Mouse (Mus musculus) MN1 (cell line): ENCODE measurements at regions not wholly inside any gene's neighbourhood (a gene's known extent, or its start where the extent isn't known, plus 50 kb on each side); places are given as distances from the start of the nearest gene placed in this dataset.

ENCODE experiments used
- DNase-seq: peaks from one replicate; pipeline ENCODE4 v3.0.0-alpha.2; 2016; ENCODE audit warnings: low spot score

DNA sequence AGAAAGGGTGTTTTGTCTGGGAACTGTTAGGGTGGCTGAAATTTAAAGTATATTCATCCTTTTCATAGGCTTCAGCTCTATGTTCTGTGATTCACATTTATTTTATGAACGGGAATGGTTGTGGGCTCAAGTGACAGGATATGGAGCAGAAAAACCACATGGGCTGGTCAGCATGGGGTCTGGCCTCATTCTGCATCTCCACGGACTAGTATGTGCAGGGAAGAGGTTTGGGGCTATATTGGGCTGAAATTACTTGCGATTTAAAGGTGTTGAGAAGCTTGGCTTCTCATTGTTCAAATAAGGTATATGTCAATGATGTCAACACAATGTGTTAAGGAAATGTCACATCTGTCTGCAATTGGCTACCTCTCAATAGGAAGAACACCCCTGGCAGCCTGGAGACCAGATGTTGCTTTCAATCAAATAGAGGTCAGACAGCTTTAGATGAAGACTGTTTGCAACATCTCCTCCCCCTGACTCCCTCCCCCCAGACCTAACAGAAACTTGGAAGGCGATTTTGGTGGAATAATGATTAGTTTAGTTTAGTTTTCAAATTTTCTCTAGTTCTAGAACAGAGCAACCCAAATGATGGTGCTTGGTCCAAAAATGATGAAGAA is 777.0 kb downstream of the Slc4a3 start:
- DNase-seq: no peak

DNA sequence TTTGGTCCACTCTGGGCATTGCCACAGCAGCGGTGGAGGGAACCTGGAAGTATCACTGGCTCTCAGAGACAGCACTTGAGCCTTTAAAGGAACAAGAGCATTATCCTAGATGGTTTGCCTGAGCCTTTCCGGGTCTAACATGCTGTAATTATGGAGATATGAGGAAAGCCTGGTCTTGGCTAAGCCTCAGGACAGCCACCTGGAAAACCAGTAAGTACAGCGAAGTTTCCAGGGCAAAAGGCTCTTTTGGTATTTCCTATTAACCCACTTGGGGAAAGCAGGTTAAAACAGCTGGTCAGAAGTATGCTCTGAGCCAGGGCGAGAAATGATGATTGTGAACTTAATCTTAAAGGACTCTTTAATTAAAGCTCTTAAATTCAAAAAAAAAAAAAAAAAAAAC is 777.5 kb downstream of the Slc4a3 start:
- DNase-seq: no peak

DNA sequence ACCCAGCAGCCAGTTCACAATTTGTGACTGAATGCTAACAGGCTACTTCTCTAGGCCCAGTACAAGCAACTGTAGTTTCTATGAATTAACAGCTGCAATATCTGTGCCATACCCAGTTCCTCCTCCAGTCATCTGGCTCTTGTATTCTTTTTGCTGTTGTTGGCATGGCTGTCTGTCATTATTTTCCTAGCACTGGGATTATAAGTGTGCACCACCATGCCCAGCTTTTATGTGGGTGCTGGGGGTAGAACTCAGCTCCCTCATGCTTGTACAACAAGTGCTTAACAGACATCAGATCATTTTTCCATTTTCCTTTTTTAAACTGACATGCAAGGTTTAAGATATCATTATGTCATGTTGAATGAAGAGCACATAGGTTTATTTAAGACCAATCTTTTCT is 789.9 kb downstream of the Slc4a3 start:
- DNase-seq: no peak

DNA sequence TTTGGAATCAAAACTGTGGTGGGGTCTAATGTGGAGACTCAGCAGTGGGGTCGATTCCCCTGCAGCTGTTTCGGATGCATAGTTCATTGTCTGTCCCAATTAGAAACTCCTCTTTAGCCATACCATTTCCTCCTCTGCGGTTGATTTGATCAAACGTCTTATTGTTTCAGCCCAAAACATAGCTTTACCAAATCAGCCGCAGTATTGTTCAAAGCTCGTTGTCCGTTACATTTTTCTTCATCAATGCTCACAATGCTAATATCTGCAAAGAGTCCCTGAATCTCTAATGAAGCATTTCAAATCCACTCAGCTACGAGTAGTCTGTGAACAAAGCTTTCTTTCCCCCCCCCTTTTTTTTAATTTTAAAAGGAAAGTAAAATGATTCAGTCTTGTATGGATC is 816.0 kb downstream of the Slc4a3 start:
- no peak for DNase-seq

DNA sequence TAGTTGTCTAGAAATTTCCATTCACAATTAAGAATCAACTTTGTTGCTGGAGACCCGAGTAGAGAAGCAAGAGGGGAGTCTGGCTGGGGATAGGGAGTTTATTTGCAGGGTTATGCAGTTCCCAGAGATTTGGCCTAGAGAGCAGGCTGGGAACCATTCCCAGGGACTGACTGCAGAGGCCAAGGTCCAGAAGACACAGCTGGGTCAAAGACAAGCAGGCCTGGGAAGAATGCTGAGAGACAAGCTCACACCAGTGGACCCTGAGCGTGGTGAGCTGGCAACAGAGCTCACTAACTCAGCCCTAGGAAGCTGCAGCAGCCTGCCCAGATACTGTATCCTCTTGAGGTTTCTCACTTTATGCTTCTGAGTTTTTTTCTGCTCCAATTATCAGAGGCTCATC is 827.9 kb downstream of the Slc4a3 start:
- no peak for DNase-seq

DNA sequence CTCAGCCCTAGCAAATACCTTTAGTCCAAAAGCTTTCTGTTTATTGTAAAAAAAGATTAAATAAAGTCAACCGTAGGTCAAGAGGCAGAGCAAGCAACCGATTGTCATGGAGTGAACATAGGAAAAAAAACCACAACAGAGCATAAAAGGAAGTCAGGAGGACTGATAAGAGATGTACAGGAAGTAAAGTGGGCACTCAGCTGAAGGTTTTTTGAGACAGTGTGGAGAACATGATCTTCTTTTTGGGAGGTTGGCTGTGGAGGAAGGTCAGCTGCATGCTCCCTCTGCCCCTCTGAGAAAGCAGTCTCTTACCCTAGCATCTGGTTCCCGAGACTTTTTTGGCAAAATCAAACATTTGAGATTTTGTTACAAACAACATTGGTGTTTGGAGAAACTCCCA is 832.1 kb downstream of the Slc4a3 start:
- DNase-seq: no peak

DNA sequence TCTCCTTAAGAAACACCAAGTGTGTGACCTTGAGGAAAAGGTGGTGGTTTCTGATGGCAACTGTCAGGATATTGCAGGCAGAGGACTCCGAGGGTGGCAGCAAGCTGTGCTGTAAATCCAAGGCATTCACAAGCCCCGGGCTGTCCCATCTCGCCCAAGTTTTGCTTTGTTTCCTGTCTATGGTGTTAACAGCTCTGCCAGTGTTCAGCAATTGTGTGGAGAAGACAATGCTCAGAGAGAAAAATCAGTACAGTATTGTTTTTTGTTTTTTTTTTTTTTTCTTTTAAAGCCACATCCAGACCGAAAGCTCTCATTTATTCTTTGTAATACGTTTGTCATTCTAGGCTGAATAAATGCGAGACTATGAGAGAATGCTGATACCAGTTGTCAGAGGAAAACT is 846.5 kb downstream of the Slc4a3 start:
- DNase-seq: no peak

DNA sequence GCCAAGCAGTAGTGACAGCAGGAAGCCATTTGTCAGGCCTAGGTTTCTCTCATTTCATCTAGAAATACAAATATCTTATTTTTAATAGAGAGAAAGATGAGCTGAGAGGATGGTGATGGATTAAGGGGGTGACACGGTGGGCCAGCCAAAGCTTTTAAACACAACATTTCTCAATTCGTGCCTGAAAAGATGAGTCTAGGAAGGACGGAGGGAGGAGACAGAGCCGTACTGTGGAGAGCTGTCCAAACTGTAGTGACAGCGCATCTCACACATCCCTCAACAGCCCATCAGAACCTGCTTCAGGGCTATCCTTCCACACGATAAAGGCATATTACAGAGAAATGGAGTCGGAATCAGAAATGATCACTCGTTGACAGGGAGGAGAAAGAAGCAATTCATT is 848.0 kb downstream of the Slc4a3 start:
- no peak for DNase-seq

DNA sequence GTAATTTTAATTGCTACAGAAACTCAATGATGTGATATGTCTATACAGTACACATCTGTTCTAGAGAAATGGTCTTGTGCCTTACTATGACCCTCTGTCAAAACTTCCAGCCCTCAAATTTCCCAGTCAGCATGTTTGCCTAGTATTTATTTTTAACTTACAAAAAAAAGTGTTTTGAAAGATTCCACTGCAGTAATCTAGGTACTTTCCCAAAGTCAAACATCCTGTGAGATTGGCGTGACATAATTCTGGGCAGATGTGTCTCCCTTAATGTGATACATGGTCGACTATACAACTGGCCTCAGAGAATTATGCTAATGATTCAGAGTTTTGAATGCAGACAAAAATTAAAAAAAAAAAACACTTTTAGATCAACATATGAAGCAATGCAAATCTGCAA is 856.8 kb downstream of the Slc4a3 start:
- DNase-seq: no peak

DNA sequence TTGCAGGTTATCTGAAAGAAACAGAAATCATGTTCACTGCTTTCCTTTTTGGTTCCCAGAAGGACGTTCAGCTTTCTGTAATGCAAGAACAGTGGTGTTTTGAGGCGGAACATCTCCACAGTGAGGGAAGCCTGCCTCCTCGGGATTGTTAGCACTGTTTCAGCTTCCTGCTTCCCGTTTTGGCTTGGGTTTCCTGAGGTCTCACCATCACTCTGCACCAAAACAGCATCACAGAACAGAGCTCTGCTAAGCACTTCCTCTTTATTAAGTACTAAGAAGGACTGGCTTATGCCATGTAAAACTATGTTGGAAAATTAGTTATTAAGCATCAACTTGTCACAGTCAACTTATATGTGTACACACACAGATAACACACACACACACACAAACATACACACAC is 857.9 kb downstream of the Slc4a3 start:
- DNase-seq: no peak

DNA sequence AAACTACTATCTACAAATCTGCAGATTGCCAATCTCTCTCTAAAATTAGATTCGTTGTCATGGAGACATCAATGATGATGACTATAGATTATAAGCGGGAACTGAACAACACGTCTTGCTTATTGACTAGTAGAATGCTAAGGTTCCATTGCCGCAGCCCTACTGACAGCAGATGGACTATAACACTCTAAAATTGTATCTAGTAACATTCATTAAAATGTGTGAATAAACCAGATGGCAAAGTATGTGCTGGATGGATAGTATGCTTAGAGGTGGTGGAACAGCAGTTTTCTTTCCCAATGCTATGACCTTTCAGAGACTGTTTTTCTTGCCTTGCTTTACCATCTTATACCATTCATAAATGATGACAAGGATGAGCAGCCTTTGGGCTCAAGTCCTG is 864.7 kb downstream of the Slc4a3 start:
- DNase-seq: no peak

DNA sequence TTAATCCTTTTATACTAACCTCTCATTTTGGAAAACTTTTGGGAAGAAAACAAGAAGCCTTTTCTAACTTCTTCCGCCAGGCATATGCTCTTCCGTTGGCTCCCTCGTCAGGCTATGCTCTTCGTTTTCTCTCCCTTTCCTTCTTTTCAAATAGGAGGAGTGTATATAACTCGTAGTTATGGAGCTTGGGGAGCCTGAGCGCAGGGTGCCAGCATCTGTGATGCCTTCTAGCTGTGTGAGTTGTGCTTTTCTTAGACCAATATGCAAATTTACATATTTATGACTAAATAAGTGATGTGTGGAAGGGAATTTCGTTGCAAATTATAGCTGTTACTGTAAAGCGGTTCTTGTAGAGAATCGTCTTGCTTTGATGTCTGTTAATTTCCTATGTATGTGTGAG is 874.5 kb downstream of the Slc4a3 start:
- no peak for DNase-seq

DNA sequence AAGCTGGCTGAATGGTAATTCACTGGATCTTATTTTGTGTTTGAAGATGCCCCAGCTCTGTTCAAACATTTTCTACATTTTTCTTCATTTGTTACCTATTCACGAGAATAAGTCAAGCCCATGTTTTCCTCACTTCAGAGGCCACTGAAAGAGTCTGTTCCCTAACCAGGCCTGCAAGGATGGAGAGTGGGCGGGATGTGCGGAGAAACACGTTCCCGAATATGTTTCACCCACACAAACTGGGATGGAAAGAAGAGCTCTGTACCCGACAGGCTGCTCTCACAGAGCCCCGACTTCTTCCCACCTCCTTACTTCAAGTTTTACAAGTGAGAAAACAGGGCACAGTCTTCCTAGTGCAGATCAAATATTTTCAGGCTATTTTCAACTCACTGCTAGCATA is 881.4 kb downstream of the Slc4a3 start:
- DNase-seq: no peak

DNA sequence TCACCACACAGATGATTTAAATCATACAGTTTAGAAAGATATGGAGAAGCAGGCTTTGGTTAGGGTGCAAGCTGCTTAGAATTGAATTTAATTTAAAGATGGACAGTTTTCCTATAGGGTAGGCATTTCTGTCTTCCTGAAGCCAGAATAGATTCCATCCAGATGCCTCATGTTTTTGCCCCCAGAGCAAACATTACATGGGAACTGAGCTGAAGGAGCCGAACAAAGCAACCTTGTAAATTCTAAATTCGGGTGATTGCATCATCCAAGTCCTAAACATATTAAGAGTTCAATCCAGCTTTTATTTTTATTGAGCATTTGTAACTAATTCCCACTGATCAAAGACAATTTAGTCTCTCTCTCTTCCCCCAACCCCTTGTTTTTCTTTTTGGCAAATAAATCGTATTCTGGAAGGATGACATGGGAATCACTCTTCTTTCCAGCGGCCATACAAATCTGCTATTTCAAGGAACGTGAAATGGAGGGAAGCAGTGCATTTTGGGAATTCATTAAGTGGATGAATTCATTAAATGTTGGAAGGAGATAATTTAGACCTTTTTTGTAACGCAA is 884.1 kb downstream of the Slc4a3 start:
- DNase-seq: no peak

DNA sequence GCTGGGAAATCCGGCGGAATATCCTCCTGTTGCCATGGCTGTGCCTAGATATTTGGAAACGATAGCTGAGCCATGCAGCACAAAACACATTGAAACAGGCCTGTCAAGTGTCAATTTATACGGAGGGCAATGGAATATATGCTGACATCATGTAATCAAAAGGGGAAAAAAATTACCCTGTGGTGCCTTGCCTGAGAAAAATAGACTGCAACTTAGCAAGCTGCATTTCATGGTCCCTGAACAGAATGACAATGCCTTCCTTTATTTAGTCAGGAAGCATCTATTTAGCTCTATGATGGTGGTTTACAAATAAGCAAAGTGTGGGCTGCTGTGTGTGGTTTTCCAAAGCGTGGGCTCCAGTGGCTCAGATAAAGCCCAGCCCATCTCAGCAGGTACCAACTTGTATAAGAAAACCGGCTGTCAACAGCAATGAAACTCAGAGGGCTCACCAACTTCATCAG is 887.4 kb downstream of the Slc4a3 start:
- DNase-seq: no peak

DNA sequence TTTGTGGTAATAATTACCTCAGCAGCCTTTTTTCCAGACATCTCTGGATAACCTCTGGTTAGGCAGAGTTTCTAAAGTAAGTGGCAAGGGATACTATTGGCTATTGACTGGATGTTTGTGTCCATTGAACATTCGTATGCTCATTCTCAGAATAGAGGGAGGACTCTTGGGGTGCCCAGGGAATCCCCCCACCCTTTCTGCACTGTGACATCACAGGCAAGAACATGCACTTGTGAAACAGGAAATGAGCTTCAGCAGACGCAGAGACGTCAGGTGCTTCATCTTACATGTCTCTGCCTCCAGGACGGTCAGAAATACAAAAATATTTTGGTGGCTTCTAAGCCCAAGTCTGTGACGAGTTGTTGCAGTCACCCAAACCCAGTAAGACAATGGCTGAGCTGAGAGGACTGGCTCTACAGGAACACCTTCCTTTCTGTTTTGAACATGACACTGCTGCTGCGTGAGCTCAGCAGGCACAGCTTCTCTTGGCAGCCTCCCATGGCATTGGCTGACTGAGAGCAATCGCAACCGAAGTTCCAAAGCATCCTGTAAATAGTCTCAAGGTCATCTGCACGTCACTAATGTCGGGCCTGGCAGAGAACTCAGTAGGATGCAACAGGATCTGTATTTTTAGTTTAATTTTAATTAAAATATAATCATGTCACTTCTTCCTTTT is 904.6 kb downstream of the Slc4a3 start:
- no peak for DNase-seq

DNA sequence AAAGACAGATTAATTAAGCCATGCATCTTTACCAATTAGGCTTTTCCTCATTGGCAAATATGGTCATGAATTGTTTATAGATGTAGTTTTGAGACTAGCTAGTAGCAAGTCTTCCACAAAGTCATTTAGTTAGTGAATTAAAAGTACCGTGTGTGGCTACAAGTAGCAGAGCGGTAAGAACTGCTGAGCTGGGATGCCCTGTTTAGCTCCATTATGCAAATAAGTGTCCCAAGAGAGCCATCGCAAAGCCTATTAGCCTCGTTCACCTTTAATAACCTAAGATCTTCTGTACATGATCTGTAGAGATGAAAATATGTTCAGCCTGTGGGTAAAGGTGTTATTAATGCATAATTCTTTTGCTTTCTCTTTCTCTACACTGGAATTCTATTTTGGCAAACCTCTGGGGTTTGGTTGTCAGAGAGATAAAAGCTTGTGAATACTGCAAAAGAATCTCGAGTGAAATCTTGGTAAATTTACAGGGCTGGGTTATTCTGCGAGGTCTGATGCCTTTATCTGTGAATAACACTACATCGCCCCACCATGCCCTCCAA is 907.2 kb downstream of the Slc4a3 start:
- no peak for DNase-seq

DNA sequence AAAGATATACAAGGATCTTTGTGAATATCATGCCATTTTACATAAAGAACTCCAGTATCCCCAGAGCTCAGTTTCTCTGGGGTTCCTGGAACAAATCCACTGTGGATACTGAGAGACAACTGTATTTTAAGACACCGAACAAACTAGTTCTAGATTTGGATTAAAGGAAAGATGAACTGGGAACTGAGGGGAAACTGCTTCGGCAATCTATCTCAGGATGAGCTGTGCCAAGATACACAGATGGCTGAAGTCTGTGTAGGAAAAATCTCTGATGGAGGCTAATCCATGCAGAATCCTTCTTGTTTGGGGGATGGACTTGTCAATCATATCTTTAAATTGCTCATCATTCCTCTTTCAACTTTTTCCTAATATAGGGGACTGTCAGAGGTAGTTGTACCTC is 920.5 kb downstream of the Slc4a3 start:
- no peak for DNase-seq

DNA sequence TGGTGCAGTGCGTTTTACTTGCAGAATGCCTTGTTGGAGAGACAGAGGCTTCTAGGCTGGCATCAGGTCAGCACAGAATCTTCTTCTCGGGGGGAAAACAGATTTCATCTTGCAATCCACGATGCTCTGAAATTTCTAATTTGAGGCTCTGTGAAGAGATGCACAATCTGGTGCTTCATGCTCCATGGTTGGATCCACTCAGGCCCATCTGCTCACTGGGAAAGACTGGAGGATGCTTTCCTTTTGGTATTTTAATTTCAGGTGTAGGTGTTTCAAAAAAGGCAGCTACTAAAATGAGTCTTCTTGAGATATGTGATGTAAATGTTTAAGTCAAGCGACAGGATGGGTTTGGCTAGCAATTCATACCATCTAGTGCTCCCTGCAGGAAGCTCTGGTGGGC is 938.1 kb downstream of the Slc4a3 start:
- DNase-seq: no peak

DNA sequence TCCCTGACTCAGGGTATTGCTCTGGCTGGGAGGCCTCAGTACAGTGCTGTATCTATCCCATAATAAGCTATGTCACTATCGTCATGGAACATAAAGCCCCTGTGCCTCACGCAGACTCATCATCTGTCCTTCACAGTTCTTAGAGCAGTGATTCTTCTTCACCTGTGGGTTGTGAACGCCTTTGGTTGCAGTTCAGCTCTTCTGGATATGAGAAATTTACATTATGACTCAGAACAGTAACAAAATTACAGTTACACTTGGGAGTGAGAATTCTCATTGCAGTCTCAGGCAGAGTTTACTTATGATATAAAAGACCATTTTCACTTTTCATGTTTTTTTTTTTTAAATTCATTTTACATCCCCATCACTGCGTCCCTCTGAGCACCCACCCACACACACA is 941.4 kb downstream of the Slc4a3 start:
- DNase-seq: no peak

DNA sequence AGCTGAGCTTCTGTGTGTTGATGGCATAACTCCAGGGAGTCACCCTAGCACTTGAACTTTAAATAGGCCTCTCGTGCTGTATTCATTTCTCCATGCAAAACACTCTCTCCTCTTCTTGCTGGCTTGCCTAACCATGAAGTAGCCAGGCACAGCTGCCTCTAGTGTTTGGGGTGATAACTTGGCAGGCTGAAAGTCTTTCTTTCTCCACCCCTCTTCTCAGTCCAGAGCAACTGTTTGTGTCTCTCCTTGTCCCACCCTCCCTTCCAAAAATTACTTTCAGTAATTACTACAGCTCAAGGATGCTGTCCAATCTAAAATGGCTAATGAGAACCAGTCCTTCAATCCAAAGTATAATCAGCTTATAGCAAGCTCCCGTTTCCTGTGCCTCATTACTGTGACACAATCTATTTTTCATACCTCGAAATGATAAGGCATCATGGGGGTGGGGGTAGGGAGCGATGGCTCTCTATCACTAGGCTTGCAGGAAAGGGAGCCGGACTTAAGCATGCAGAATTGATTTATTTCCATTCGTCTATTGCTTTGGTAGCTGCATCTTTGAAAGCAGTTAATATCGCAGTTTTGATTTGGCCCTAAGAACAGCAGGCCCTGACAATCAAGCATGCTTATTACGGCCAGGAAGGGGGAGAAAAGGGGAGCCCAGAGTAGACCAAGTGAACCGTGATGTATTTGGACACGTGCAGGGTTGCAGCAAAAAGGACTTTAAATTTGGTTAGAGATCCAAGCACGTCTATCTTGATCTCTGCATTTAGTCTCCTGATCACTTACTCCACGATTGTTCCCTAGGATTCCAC is 943.8 kb downstream of the Slc4a3 start:
- peak; percentile 13 for DNase-seq

DNA sequence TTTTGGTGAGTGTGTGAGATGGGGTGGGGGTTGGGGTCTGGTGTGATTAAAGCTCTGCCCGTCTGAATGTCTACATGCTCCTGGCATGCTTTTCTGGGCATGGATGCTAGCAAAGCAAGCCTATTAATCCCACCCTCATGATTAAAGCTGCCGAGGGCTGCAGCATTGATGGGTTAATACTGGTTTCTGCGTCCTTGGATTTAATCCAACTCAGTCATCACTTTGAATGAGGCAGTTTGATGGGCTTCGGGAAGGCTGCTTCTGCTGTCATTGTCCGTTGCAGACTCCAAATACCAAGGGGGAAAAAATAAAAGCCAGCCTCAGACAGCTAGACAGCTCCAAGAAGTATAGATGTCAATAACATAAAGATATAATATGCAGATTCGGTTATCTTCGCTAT is 944.7 kb downstream of the Slc4a3 start:
- peak; percentile 35 for DNase-seq

DNA sequence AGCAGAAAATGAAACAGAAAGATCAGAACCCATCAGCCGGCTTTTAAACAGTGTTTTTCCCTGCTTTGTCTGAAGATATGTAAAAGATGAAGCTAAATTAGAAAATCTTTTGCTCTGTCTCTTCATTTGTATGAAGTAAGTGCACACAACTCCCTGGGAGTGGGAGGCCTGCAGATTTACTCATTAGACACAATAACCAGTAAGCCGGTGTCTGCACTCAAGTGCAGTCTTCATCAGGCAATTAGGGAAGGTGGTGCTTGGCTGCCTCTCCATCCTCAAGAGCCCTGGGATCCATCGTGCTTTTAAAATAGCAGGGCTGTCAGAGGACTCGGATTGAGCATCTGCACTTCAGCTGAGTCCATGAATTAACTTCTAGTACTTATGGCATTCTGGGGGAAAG is 945.1 kb downstream of the Slc4a3 start:
- DNase-seq: peak; percentile 11
